Mouse (Mus musculus) ES-CJ7 (cell line): ENCODE measurements at regions not wholly inside any gene's neighbourhood (a gene's known extent, or its start where the extent isn't known, plus 50 kb on each side); places are given as distances from the start of the nearest gene placed in this dataset.
"Not testable (repeated sequence)": the region's sequence is repeated elsewhere in the genome, so short reads cannot be mapped to it uniquely, and the experiment has no call there.

Experiments
- DNase-seq: peaks from one replicate; pipeline ENCODE4 v3.0.0; 2011; ENCODE audit warnings: low read depth, low spot score

DNA sequence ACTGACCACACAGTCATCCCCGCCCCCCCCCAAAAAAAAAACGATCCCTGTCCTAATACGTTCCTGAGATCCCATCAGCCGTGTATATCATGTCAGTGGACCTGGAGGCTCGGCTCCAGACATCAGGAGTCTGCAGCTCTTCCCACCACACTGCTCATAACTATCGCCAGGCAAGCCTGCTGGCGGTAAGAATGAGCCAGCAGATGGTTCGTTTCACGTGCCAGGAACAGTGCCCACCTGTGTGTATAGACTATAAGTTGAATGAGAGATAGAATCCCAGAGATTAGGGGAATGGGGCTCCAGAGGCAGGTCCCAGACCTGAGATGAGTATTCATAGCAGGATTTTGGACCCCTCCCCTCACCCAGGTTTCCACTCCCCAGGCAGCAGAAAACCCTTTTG is 144.2 kb upstream of the A430005L14Rik start:
- DNase-seq = no peak

DNA sequence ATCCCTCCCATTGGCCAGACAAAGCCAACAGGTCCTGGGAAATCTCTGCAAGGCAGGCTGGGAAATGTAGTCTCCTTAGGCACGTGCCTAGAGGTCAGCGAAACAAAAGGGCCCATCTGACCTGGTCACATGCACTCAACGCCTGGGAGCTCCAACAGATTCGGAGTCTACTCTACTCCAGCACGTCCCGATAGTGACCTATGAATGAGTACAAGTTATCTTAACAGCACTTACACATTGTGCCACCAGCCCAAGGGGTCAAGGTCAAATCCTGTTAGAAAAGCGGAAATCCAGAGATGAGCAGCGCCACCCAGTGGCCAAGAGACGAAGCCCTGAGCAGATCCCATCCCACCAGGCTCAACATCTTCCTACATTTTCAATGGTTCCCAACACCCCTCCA is 129.1 kb upstream of the A430005L14Rik start:
- peak; percentile 92 for DNase-seq

DNA sequence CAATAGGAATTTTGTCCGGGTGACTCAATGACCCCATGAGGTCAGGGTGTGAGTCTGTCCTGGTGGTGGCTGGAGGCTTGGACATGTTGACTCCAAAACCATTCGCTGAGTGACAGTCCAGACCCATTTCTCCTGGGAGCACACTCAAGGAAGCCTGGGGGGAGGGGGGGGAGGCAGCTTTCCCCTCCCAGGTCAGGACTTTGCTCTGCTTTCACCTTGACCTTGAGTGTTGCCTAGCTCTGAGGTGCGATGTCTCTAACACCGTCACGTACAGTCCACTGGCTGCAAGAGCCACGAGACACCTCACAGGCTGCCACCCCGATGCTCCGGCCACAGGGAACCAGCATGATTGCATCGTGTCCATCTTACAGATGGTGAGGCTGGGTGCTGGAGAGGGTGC is 127.3 kb upstream of the A430005L14Rik start:
- peak; percentile 64 for DNase-seq

DNA sequence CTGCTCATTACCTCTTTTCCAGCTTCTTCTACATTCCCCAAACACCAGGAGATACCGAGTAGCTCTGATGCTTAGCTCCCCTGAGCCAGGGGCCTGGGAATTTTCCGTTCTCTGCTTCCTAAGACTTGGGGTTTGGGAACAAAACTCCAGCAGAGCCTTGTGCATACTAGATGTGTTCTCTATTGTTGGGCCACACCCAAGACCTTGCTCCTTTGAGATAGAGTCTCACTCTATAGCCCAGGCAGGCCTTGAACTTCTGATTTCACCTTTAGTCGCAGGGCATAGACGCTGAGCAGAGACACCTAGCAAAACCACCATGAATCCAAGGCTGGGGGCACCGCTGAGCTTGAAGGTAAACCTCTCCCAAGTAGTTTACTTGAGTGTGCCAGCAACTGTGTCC is 126.5 kb upstream of the A430005L14Rik start:
- DNase-seq = peak; percentile 88

GRCm38 (mm10) chr4:153831251-153831650 is 125.8 kb upstream of the A430005L14Rik start:
- peak; percentile 33 for DNase-seq

DNA sequence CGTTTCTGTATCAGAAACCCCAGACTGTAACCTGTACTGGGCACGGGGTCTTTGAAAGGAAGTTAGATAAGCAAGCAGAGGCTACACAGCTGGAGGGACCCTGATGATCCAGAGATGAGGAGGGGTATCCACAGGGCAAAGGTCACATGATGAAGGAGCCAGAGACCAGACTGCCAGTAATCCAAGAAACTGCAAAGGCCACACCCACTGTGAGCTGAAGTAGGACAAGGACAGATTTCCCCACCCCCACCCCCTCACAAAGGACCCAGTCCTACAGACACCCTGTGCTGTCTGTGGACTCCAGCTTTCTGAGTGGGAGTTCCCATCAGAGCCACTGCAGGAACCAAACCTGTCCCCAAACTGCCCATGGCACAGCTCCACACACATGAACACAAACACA is 124.9 kb upstream of the A430005L14Rik start:
- DNase-seq = peak; percentile 59

- no peak for DNase-seq
These were observed 112.3 kb upstream of the A430005L14Rik start for GRCm38 (mm10) chr4:153844766-153845165.

GRCm38 (mm10) chr4:153848274-153848673 is 108.8 kb upstream of the A430005L14Rik start:
- peak; percentile 26 for DNase-seq

- no peak for DNase-seq
These were observed 106.9 kb upstream of the A430005L14Rik start for GRCm38 (mm10) chr4:153850186-153850585.

DNA sequence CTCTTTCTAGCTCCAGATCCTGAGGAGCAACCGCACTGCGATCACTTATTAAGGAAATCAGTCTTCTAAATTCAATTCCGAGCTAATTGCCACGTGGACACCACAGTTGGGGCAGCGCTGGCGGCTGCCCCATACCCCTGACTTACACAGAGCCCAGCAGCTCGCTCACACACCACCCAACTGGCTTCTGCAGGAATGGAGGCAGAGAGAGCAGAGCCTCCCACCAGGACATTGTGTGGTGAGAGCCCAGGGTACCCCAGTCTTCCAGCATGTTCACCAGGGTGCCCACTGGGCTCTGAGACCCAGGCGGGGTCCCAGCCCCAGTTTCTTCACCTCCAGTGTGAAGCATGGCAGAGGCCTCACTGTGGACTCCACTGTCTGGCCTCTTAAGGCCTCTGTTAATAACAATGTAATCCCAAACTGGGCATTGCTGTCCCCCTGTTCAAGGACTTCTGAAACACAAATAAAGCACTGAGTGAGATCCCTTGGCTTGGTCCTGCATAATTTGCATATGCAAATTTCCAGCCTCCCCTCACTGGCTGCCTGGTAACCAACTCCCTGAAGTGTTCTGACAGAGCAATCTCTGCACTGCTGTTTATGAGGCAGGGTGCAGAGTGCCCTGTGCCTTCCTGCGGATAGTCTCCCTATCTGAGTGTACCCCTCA is 102.8 kb upstream of the A430005L14Rik start:
- no peak for DNase-seq

GRCm38 (mm10) chr4:153854748-153855092 is 102.3 kb upstream of the A430005L14Rik start:
- DNase-seq = no peak

DNA sequence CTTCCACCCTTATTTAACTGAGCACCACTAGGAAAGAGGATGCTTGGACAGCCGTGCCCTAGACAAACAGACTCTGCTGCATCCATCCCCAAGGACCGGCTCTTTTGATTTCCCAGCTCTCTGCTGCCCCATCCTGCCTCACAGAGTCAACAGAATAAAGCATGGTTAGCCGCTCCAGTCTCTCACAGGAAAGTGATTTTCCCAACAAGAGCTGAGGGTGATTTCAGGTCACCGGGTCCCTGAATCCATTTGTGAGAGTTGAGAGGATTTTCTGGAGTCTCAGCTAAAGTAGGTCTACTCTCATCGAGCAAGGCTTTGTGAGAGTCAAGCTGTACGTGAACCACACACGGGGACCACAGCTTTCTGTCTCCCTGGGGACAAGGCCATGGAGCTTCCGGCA is 95.6 kb upstream of the A430005L14Rik start:
- no peak for DNase-seq

GRCm38 (mm10) chr4:153862121-153862660 is 94.8 kb upstream of the A430005L14Rik start:
- DNase-seq = peak; percentile 83

- DNase-seq = no peak
These were observed 84.7 kb upstream of the A430005L14Rik start for GRCm38 (mm10) chr4:153872346-153872745.

DNA sequence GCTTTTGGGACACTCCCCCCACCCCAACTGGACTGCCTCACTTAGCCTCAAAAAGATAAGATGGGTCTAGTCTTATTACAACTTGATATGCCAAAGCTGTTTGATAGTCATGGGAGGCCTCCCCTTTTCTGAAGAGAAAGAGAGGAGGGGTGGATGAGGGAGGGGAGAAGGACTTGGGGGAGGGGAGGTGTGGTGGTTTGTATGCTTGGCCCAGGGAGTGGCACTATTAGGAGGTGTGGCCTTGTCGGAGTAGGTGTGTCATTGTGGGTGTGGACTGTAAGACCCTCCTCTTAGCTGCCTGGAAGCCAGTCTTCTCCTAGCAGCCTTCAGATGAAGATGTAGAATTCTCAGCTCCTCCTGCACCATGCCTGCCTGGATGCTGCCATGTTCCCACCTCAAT is 82.0 kb upstream of the A430005L14Rik start:
- DNase-seq = not testable (repeated sequence)

GRCm38 (mm10) chr4:153876954-153877642 is 79.9 kb upstream of the A430005L14Rik start:
- DNase-seq = no peak

DNA sequence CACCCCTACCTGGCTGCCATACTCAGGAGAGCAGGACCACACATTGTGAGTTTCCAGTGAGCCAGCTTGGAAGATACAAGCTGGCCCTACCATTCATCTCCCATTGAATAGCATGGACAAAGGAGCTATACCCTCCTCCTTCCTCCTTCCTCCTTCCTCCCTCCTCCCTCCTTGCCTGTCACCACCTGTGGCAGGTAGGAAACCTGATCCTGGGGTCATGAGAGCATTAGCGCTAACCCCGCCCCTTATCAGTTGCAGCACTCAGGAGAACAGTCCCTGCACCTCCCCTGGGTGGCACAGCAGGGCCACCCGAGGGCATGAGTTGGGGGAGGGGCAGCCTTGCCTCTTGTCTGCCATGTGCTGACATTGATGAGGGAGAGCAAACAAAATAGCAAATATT is 74.0 kb upstream of the A430005L14Rik start:
- DNase-seq = no peak

DNA sequence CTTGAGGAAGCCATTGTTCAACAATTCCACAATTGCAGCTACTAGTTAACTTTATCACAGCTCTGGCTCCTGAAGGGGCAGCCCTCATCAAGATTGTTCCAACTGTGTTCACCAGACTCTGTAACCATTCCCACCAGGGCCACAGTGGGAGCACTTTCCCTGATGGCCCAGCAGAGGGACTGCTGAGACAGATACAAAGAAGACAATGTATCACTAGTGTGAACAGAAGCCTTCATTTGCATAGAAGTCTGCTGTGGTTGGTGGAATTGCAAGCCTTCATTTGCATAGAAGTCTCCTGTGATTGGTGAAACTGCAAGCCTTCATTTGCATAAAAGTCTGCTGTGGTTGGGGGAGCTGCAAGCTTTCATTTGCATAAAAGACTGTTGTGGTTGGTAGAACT is 73.0 kb upstream of the A430005L14Rik start:
- peak; percentile 75 for DNase-seq

GRCm38 (mm10) chr4:153885836-153886235 is 71.2 kb upstream of the A430005L14Rik start:
- DNase-seq = no peak

DNA sequence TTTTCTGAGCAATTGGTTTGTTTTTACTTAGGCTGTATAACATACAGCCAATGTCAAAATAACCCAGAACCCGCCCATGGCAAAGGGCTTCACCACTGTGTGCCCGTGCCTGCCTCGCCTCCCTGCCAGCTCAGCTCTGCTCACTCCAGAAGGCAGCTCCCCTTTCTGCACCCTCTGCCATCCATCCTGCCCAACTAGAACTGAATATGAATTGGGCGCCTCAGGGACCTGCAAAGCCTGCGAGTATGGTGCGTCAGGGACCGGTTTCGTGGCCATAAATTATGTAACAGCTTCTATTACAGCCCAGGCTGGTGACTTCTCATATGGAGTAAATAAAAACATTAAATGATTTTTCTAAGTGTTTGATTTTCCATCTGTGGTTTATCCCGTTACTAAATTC is 66.9 kb upstream of the A430005L14Rik start:
- no peak for DNase-seq

- no peak for DNase-seq
These were observed 57.3 kb upstream of the A430005L14Rik start for GRCm38 (mm10) chr4:153899721-153900120.

DNA sequence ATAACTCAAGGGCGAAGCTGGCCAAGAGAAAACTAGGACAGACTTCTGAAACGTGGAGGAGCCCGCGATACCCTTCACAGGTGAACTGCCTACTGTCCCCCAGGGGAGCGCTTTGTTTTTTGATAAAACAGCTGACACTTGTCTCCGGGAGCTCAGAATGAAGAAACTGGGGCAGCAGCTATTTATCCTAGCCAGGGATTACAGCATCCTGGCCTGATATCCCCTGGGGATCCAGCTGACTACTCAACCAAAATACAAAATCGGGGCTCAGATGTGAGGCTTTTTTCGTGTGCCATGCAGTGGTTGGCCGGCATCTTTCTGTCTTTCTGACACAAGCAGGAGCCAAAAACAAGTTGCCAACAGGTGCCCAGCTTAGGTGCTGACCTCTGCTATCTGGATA is 52.0 kb upstream of the A430005L14Rik start:
- DNase-seq = no peak

DNA sequence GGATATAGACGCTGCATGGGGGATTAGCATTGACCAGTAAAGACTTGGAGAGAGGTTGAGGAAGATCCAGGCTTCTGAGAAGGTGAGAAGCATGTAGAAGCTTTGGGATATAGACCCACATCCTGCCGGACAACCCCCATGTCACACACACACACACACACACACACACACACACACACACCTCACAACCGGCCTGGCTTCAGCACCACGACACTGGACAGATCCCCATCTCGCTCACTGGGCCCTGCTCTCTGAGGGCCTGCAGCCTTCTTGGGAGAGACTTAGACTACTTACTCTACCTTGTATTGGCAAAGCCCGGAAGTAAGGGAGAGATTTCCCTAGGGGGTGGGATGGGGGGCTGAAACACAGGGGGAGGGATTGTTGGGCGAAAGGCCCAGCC is 51.5 kb upstream of the A430005L14Rik start:
- DNase-seq = no peak
